Comparison of ENCODE assay signal across 30 mouse cellular contexts in genomic region chr10:75913013-75913589, GRCm38 (mm10). TPM values are rescaled to one million over a fixed set of nuclear protein-coding genes. Genes with fewer than 3 reads are reported as not detected.
DNase-seq lines count a peak whose midpoint lies in the region; ATAC-seq and TF ChIP-seq lines count a peak whose summit lies in the region.
"Had no signal": no experiment of that assay in that cellular context is flagged by ENCODE, and none has a peak within 500 bp of the region (broad histone marks: within the 10 kb centered on the region; RNA-seq: fewer than 3 reads in every experiment).

No protein-coding gene starts in this region.

- no peak for TF ChIP-seq CTCF in lung, postnatal 0 days (IDR thresholded peaks at IDR 0.05)

- peak overlapping the region; percentile 46; the same call in 1 of the 2 replicates for H3K27ac ChIP-seq in embryonic facial prominence, embryonic 12.5 days
- no peak overlapping the region for H3K27ac ChIP-seq in embryonic facial prominence, embryonic 10.5 days (replicated peaks)
- H3K27ac ChIP-seq in heart, embryonic 15.5 days = 0 out of 2 replicates have a peak overlapping the region, but pooled peaks have one; percentile 27
- peak overlapping the region; percentile 14; the same call in 1 of the 2 replicates for H3K27ac ChIP-seq in lung, postnatal 0 days (ENCODE audit: low read length)
- H3K27ac ChIP-seq: hindbrain, embryonic 14.5 days; layer of hippocampus, adult 2 months; left cerebral cortex, adult 2 months; liver, embryonic 12.5 days; neural tube, embryonic 12.5 days had no signal

- 58% methylated on average over 6 of the region's 6 CpGs for WGBS in embryonic facial prominence, embryonic 12.5 days
- 75% methylated on average over 6 of the region's 6 CpGs for WGBS in embryonic facial prominence, embryonic 10.5 days
- WGBS in heart, embryonic 15.5 days = 27% methylated on average over 6 of the region's 6 CpGs
- WGBS in lung, postnatal 0 days = 37% methylated on average over 6 of the region's 6 CpGs

- no peak for DNase-seq in embryonic facial prominence, embryonic 10.5 days (ENCODE audit: low spot score)
- no peak for DNase-seq in heart, adult 9 months (ENCODE audit: low spot score in 2 of 2)
- no peak for DNase-seq in lung, postnatal 0 days (ENCODE audit: low spot score)
- no peak for DNase-seq in lung, postnatal 4 days
- DNase-seq in spleen, postnatal 10 days (ENCODE audit: low spot score in 2 of 2) = no peak
- DNase-seq: adrenal gland, adult 8-10 months; cerebellum, adult 2 months; cerebellum, postnatal 14 days; forebrain, postnatal 0 days; gastrocnemius, postnatal 14 days; heart, postnatal 4 days; kidney, adult 11 months; kidney, postnatal 25 days; liver, postnatal 0 days; right cerebral cortex, postnatal 4 days; thymus, postnatal 4 days had no signal

- H3K9ac ChIP-seq in embryonic facial prominence, embryonic 12.5 days = no peak overlapping the region
- H3K9ac ChIP-seq in heart, embryonic 15.5 days = no peak overlapping the region
- 0 out of 2 replicates have a peak overlapping the region, but pooled peaks have one; percentile 8 for H3K9ac ChIP-seq in lung, postnatal 0 days (replicated peaks; ENCODE audit: low read depth)
- H3K9ac ChIP-seq: forebrain, postnatal 0 days; hindbrain, embryonic 14.5 days; limb, embryonic 13.5 days; liver, embryonic 12.5 days; liver, postnatal 0 days; neural tube, embryonic 12.5 days had no signal

- H3K27me3 ChIP-seq in embryonic facial prominence, embryonic 12.5 days = no peaks in the 10 kb centered on the region
- no peaks in the 10 kb centered on the region for H3K27me3 ChIP-seq in embryonic facial prominence, embryonic 10.5 days (replicated peaks; ENCODE audit: low read depth, poor library complexity, severe bottlenecking)
- no peaks in the 10 kb centered on the region for H3K27me3 ChIP-seq in heart, embryonic 15.5 days
- no peaks in the 10 kb centered on the region for H3K27me3 ChIP-seq in lung, postnatal 0 days (replicated peaks; ENCODE audit: insufficient read depth, low read length)
- H3K27me3 ChIP-seq in myocyte (ENCODE audit: control insufficient read depth, insufficient read depth, insufficient read length) = no peaks in the 10 kb centered on the region
- H3K27me3 ChIP-seq: CH12.LX; limb, embryonic 13.5 days; liver, embryonic 12.5 days; neural tube, embryonic 12.5 days had no signal

- H3K79me2 ChIP-seq in myocyte (ENCODE audit: control insufficient read depth, insufficient read depth) = peaks cover 40% of the 10 kb centered on the region

- no peak overlapping the region for H3ac ChIP-seq in myocyte (ENCODE audit: control insufficient read depth, insufficient read length)

- TF ChIP-seq POLR2A in myocyte (IDR thresholded peaks at IDR 0.05; ENCODE audit: insufficient read length, low read depth) = no peak

- TF ChIP-seq EP300 in lung, postnatal 0 days (IDR thresholded peaks at IDR 0.05) = no peak

- ATAC-seq in embryonic facial prominence, embryonic 12.5 days (ENCODE audit: insufficient number of reproducible peaks, insufficient read depth, low FRiP score, low TSS enrichment) = no peak
- ATAC-seq in heart, embryonic 15.5 days (replicated peaks; ENCODE audit: insufficient number of reproducible peaks, insufficient read depth, low FRiP score, low read depth) = no peak
- ATAC-seq in lung, postnatal 0 days = peak; percentile 54
- ATAC-seq: forebrain, postnatal 0 days; liver, embryonic 12.5 days; liver, postnatal 0 days; midbrain, embryonic 16.5 days had no signal

- H3K36me3 ChIP-seq in embryonic facial prominence, embryonic 12.5 days = peaks cover 69% of the 10 kb centered on the region
- H3K36me3 ChIP-seq in embryonic facial prominence, embryonic 10.5 days (replicated peaks) = peaks cover 99% of the 10 kb centered on the region
- H3K36me3 ChIP-seq in heart, embryonic 15.5 days = peaks cover 55% of the 10 kb centered on the region
- H3K36me3 ChIP-seq in lung, postnatal 0 days (ENCODE audit: insufficient read depth, low read length) = peaks cover 4% of the 10 kb centered on the region
- peaks cover 37% of the 10 kb centered on the region for H3K36me3 ChIP-seq in myocyte (ENCODE audit: control insufficient read depth, insufficient read depth)

- no peak overlapping the region for H3K4me3 ChIP-seq in embryonic facial prominence, embryonic 12.5 days
- H3K4me3 ChIP-seq in embryonic facial prominence, embryonic 10.5 days = no peak overlapping the region
- H3K4me3 ChIP-seq in heart, embryonic 15.5 days = no peak overlapping the region
- no peak overlapping the region for H3K4me3 ChIP-seq in lung, postnatal 0 days (ENCODE audit: low read depth, low read length)
- H3K4me3 ChIP-seq in myocyte = no peak overlapping the region
- H3K4me3 ChIP-seq: erythroblast, embryonic 14.5 days; layer of hippocampus, adult 2 months; left cerebral cortex, adult 2 months; limb, embryonic 13.5 days; liver, embryonic 12.5 days; neural tube, embryonic 12.5 days had no signal

- peaks cover 20% of the 10 kb centered on the region for H3K4me1 ChIP-seq in embryonic facial prominence, embryonic 12.5 days
- peaks cover 5% of the 10 kb centered on the region; the same call in 1 of the 2 replicates for H3K4me1 ChIP-seq in embryonic facial prominence, embryonic 10.5 days
- H3K4me1 ChIP-seq in heart, embryonic 15.5 days (replicated peaks) = peaks cover 10% of the 10 kb centered on the region
- peaks cover 3% of the 10 kb centered on the region; the same call in 1 of the 2 replicates for H3K4me1 ChIP-seq in lung, postnatal 0 days (ENCODE audit: insufficient read depth, low read depth, low read length)

- H3K9me3 ChIP-seq in embryonic facial prominence, embryonic 12.5 days = no peaks in the 10 kb centered on the region
- no peaks in the 10 kb centered on the region for H3K9me3 ChIP-seq in embryonic facial prominence, embryonic 10.5 days
- H3K9me3 ChIP-seq in heart, embryonic 15.5 days (replicated peaks) = no peaks in the 10 kb centered on the region
- H3K9me3 ChIP-seq in lung, postnatal 0 days (ENCODE audit: low read length) = no peaks in the 10 kb centered on the region
- H3K9me3 ChIP-seq: limb, embryonic 13.5 days; liver, embryonic 12.5 days; neural tube, embryonic 12.5 days had no signal

- no peak overlapping the region for H3K4me2 ChIP-seq in embryonic facial prominence, embryonic 12.5 days (replicated peaks)
- H3K4me2 ChIP-seq in heart, embryonic 15.5 days = no peak overlapping the region
- no peak overlapping the region for H3K4me2 ChIP-seq in lung, postnatal 0 days (replicated peaks; ENCODE audit: low read depth, low read length)
- no peak overlapping the region for H3K4me2 ChIP-seq in myocyte (ENCODE audit: low read depth)
- H3K4me2 ChIP-seq: heart, embryonic 11.5 days; hindbrain, embryonic 14.5 days; limb, embryonic 13.5 days; liver, embryonic 12.5 days; neural tube, embryonic 12.5 days had no signal

TF ChIP-seq in myocyte, 11 proteins besides CTCF, POLR2A, EP300 and RAD21 (continues in another document):
- TF ChIP-seq MAX (IDR thresholded peaks at IDR 0.05; ENCODE audit: low read depth) (no peak), TCF3 (IDR thresholded peaks at IDR 0.05; ENCODE audit: insufficient read length, low read depth) (no peak), TCF12 (IDR thresholded peaks at IDR 0.05; ENCODE audit: insufficient read depth, poor library complexity, severe bottlenecking) (peak; percentile 4), REST (IDR thresholded peaks at IDR 0.05; ENCODE audit: insufficient read depth, insufficient read length) (no peak), SRF (IDR thresholded peaks at IDR 0.05; ENCODE audit: control insufficient read depth, insufficient read length, low read depth) (no peak), MYOD1 (IDR thresholded peaks at IDR 0.05; ENCODE audit: control insufficient read depth in 1 of 3, insufficient read length in 2 of 3, low read depth in 2 of 3) (peak in 1 of 3 experiments; percentile 89)

RNA-seq across cellular contexts. Expression of gene Smarcb1, which starts 8.3 kb away (rescaled TPM):
- polyA plus RNA-seq in embryonic facial prominence, embryonic 12.5 days (2016; fragmentation: Nextera tagmentation; extraction: Ambion mirVana) = 269 TPM in 2 replicates
- 284 and 291 TPM in 2 replicates for polyA plus RNA-seq in embryonic facial prominence, embryonic 10.5 days (2016; fragmentation: Nextera tagmentation; extraction: Ambion mirVana)
- 93.7 and 118 TPM in 2 replicates for polyA plus RNA-seq in heart, embryonic 15.5 days (2015; fragmentation: Nextera tagmentation; extraction: Ambion mirVana)
- 109 TPM in 2 replicates for polyA plus RNA-seq in lung, postnatal 0 days (2015; fragmentation: Nextera tagmentation; extraction: Ambion mirVana)
- polyA plus RNA-seq in myocyte (2012; fragmentation: generic; extraction: Trizol) = 142 TPM

RNA-seq across cellular contexts. Expression of gene Chchd10, which starts 19.8 kb away (rescaled TPM):
- polyA plus RNA-seq in embryonic facial prominence, embryonic 12.5 days (2016; fragmentation: Nextera tagmentation; extraction: Ambion mirVana) = 10.2 and 11.8 TPM in 2 replicates
- 8.4 and 9.6 TPM in 2 replicates for polyA plus RNA-seq in embryonic facial prominence, embryonic 10.5 days (2016; fragmentation: Nextera tagmentation; extraction: Ambion mirVana)
- polyA plus RNA-seq in heart, embryonic 15.5 days (2015; fragmentation: Nextera tagmentation; extraction: Ambion mirVana) = 530 and 565 TPM in 2 replicates
- polyA plus RNA-seq in lung, postnatal 0 days (2015; fragmentation: Nextera tagmentation; extraction: Ambion mirVana) = 299 and 347 TPM in 2 replicates
- 441 TPM for polyA plus RNA-seq in myocyte (2012; fragmentation: generic; extraction: Trizol)

RNA-seq across cellular contexts. Expression of gene Derl3, which starts 19.9 kb away (rescaled TPM):
- polyA plus RNA-seq in embryonic facial prominence, embryonic 12.5 days (2016; fragmentation: Nextera tagmentation; extraction: Ambion mirVana) = 3.2 and 3.9 TPM in 2 replicates
- polyA plus RNA-seq in embryonic facial prominence, embryonic 10.5 days (2016; fragmentation: Nextera tagmentation; extraction: Ambion mirVana) = 2.3 and 3.0 TPM in 2 replicates
- 1.4 and 1.9 TPM in 2 replicates for polyA plus RNA-seq in heart, embryonic 15.5 days (2015; fragmentation: Nextera tagmentation; extraction: Ambion mirVana)
- polyA plus RNA-seq in lung, postnatal 0 days (2015; fragmentation: Nextera tagmentation; extraction: Ambion mirVana) = 1.2 TPM in 2 replicates
- 0.58 TPM for polyA plus RNA-seq in myocyte (2012; fragmentation: generic; extraction: Trizol)
- polyA plus RNA-seq: erythroblast, embryonic 14.5 days had no signal

RNA-seq across cellular contexts. Expression of gene Mmp11, which starts 23.2 kb away (rescaled TPM):
- polyA plus RNA-seq in embryonic facial prominence, embryonic 12.5 days (2016; fragmentation: Nextera tagmentation; extraction: Ambion mirVana) = 110 and 112 TPM in 2 replicates
- 36.7 and 46.4 TPM in 2 replicates for polyA plus RNA-seq in embryonic facial prominence, embryonic 10.5 days (2016; fragmentation: Nextera tagmentation; extraction: Ambion mirVana)
- polyA plus RNA-seq in heart, embryonic 15.5 days (2015; fragmentation: Nextera tagmentation; extraction: Ambion mirVana) = 25.6 and 38.1 TPM in 2 replicates
- polyA plus RNA-seq in lung, postnatal 0 days (2015; fragmentation: Nextera tagmentation; extraction: Ambion mirVana) = 118 and 127 TPM in 2 replicates
- polyA plus RNA-seq in myocyte (2012; fragmentation: generic; extraction: Trizol) = 121 TPM
- polyA plus RNA-seq: erythroblast, embryonic 14.5 days had no signal

RNA-seq across cellular contexts. Expression of gene Gm867, which starts 27.4 kb away (rescaled TPM):
- 0.31 and 0.37 TPM in 2 replicates for polyA plus RNA-seq in embryonic facial prominence, embryonic 12.5 days (2016; fragmentation: Nextera tagmentation; extraction: Ambion mirVana)
- 0.29 and 0.56 TPM in 2 replicates for polyA plus RNA-seq in embryonic facial prominence, embryonic 10.5 days (2016; fragmentation: Nextera tagmentation; extraction: Ambion mirVana)
- polyA plus RNA-seq in heart, embryonic 15.5 days (2015; fragmentation: Nextera tagmentation; extraction: Ambion mirVana) = 0.68 and 0.71 TPM in 2 replicates
- polyA plus RNA-seq in lung, postnatal 0 days (2015; fragmentation: Nextera tagmentation; extraction: Ambion mirVana) = 5.5 and 6.0 TPM in 2 replicates
- polyA plus RNA-seq in myocyte (2012; fragmentation: generic; extraction: Trizol) = 3.2 TPM
- polyA plus RNA-seq: limb, embryonic 13.5 days; stomach, embryonic 14.5 days had no signal

Comparison
In these comparisons a context has a peak if more than half of its experiments do, and no peak if none do; other contexts are left out.
1. RNA of gene Chchd10, which starts 19.8 kb away (polyA plus RNA-seq): 530 to 565 TPM in heart, embryonic 15.5 days, 441 TPM in myocyte (single experiment) and 299 to 347 TPM in lung, postnatal 0 days; 10.2 to 11.8 TPM in embryonic facial prominence, embryonic 12.5 days and 8.4 to 9.6 TPM in embryonic facial prominence, embryonic 10.5 days; every median in the first group is over 10 times any median in the second.